Mouse (Mus musculus): ENCODE measurements around the gene Mnx1. TPM values are rescaled to one million over a fixed set of nuclear protein-coding genes. Genes with fewer than 3 reads are reported as not detected.

The Mnx1 gene
- total RNA-seq (2022) = under 1 TPM in 1 of 4 experiments, not detected in 3; 0.26 TPM

DNA sequence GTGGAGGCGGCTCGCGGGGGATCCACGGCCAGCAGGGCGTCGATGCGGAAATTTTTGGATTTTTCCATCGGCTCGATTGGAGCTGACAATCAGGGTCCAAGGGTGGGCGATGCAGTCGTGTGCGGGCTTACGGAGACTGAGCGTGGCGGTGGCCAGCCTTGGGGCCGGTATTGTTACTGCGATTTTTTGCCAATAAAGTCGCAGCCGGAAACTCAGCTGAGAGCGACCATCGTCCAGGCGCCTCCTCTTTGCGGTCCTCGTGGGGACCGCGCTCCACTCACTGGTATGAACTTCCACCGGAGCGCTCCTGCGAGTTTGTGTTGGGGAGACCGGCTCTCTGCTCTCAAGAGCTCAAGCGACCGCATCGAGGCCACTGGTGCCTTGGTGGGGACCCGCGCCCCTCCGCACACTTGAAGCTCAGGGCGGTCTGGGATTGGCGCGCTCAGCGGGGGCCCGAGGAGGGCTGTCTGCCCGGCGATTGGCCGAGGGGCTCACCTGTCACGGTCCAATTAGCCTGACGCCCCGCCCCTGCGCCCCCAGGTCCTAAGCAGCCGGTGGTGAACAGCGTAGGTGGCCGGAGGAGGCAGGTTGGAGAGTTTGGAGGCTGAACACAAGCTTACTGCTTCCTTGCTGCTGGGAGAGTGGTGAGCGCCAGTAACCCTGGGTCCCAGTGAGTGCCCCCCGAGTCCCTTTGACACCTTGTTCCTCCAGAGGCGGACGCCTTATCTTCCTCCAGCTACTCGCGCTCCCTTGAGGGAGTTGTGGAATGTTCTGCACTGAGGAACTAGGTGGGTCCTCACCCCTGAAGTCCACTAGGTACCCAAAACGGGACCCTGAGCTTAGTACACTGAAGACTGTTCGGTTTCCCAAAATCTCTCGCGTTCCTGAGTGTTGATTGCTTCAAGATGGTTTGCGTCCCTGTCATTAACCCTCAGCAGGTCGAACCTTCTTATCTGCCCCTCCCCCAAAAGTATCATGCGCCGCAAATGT lies at the start of gene Mnx1:
Gene Mnx1 (minus strand): TSS at position 263 of the 990 bp plus-strand sequence.
- no peak for DNase-seq (ENCODE audit: low spot score in 2 of 2)

DNA sequence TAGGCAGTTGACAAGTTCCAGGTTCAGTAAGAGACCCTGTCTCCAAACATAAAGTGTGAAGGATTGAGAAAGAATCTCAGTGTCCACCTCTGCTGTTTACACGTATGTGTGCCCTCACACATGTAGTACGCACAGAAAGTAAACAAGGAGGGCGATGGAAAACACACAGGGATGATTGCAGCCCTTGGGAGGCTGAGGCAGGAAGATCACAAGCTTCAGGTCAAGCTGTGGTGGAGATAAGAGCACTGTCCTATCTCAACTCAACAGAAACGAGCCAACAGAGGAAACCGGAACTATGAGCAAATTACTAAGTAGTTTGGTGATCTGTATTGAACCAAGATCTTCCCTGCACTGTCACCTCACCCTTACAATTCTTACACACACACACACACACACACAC lies 38.2 kb upstream of the Mnx1 start:
- DNase-seq (ENCODE audit: low spot score in 2 of 2) = no peak

DNA sequence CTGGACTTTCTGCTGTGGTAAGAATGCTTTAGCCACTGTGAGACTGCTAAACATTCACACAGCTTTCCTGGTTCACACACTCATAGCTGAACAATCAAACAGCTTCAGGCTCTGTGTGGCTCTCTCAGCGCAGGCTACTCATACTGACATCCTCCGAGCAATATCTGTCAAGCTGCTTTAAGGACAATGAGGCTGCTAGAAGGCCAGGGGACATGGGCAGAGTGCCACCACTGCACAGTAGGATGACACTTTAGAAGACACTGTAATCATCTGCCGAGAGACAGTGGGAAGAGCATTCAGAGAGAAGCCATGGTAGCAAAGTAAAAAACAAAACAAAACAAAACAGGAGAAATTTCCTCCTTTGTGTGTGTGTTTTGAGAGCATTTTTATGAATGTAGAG lies 37.6 kb upstream of the Mnx1 start:
- DNase-seq (ENCODE audit: low spot score in 2 of 2) = no peak

DNA sequence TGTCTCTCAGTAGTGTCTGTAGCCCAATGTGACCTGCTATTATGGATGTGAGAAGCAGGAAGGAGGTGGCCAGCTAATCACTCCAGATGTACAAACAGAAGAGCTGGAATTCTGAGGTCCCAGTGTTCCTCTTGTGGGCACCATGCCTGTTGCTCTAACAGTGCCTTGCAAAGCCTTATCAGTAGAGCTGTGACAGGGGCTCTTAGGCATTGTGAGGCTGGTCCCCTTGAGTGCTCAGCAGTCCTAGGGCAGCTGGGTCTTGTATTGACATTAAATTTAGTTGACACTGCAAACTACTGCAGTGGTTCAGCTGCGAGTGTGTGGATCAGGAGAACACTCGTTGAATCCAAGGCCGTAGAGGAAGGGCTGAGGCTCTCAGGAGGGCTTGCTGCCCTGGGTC lies 28.7 kb upstream of the Mnx1 start:
- DNase-seq (ENCODE audit: low spot score in 2 of 2) = no peak

DNA sequence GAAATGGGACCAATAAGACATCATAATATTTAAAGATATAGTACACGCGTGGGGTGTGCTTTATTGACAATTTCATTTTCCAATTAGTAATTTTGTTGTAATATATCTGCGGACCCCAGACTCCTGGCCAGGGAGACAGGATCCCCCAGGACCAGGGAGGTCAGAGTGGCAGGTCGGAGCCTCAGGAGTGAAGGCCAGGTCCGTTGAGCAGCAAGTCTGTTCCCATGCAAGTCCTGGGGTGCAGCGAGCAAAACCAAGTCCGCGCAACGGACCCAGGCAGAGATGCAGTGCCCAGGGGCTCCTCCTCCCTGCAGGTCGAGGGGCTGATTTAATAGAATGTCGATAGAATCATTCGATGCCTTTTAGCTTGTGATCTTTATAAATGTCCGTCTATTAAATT lies 9.1 kb upstream of the Mnx1 start:
- no peak for DNase-seq (ENCODE audit: low spot score in 2 of 2)

DNA sequence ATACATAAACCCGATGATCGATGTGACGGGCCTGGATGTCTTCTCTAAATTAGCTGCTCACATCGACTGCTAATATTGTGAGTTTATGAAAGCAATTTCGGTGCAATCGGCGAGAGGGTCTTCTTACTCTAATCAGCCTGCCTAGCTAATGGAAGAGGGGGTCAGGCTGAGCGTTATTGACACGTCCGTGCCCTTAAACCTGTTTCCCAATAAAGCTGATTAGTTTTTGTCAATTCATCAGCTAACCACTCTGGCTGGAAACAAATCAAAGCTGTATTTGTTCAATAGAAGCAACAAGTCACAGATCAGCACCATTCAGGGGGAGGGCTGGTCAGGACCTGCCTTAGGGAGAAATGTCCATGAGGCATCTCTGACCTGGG lies 7.7 kb upstream of the Mnx1 start:
- DNase-seq (ENCODE audit: low spot score in 2 of 2) = no peak

DNA sequence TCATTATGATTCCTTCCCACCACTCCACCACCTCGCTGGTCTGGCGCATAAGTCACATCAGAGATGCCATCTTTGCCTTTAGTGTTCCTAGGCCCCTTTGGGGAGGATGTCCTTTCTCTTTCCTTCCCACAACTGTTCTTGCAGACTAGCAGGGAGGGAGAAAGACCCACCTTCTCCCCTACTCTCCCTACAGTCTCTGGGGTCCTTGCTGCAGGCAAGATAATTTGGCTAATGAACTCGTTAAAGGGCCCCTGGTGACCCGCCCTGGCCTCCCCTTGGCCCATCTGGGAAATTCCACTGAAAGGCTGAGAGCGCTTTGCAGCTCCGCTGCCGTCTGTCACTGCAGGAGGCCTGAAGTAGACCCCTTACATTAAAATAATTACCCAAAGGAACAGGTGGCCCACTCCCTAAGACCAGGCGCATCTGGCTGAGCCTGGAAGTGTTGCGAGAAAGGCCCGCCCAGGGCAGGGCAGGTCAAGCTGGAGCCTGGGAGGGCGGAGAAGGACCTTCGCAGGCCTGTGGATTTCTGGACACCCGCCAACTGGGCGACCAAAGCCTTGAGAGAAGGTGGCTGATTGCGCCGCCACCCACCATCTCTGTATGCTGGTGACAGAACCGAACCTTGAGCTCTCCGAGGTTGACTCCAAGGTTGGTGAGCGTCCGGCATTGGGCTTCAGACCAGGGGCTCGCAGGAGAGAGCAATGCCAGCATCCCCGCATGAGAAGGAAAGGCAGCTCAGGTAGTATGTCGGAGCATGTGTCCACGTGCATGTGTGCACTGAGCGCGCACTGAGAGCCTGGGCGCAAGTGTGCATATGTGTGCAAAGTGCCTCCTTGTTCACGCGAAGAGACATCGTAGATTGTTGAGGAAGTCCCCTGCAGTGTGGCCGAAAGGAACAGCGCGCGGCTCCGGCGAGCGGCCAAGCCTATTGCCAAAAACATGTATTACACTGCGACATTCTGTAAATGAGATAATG lies 7.0 kb upstream of the Mnx1 start:
- no peak for DNase-seq (ENCODE audit: low spot score in 2 of 2)

DNA sequence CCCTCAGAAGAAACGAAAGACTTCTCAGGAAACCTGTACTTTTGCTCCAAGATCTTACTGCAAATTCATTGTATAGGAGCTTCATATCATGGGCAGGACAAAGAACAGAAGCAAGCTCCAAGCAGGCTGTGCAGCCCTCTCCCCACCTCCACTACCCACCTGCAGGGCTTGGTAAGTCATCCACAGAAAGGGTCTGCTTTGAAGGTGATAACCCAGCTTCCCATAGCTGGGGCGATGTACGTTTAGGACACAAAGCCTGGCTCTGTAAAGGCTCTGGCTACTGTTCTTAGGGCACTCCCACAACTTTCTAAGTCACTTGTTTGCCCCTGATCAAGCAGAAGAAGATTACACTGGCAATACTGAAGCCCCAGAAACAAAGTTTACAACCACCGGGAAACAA lies 5.5 kb upstream of the Mnx1 start:
- no peak for DNase-seq (ENCODE audit: low spot score in 2 of 2)

DNA sequence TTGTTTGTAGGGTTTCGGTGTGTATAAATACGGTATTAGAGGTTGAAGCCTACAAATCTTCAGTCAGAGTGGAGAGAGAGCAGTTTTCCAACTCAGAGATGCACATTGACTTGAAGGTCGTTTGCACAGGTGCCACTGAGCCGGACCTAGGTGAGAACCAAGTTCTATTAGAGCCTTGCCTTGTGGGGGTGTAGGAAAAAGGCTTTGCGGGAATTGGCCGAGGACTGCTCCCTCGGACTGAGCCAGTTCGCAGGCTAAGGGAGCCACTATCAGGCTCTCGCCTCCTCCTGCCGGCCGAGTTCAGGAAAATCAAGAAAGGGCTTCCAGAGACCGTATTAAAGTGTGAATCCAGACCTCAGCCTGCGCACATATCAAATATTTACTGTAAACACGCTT lies 926 bp upstream of the Mnx1 start:
- no peak for DNase-seq (ENCODE audit: low spot score in 2 of 2)

DNA sequence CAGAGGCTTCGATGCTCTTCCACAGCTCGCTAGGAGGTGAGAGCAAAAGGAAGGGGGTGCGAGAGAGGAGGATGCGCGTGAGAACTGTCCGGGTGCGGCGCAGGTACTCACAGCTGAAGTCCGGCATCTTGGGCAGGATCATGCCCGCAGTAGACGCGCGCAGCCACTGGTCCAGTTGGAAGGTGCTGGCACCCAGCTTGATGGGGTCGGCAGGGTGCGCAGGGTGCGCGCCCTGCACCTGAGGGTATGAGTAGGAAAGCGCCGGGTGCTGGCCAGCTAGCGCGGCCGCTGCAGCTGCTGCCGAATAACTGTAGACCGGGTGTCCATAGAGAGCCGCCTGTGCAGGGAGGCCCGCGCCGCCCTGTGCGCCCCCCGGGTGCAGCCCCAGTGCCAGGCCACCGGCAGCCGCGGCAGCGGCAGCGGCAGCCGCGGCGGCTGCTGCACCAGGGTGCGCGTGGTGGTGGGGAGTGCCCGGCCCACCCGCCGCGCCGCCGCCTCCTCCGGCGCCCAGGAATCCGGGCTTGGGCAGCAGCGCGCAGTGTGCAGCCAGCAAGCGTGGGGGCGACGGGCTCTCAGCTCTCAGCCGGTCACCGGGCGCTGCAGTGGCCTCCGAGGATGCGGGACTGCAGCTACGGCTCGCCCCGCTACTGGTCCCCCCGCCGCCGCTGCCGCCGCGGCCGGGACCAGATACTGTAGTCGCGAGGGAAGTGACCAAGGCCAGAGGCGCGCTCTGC lies 629 bp downstream of the Mnx1 start:
- no peak for DNase-seq (ENCODE audit: low spot score in 2 of 2)

DNA sequence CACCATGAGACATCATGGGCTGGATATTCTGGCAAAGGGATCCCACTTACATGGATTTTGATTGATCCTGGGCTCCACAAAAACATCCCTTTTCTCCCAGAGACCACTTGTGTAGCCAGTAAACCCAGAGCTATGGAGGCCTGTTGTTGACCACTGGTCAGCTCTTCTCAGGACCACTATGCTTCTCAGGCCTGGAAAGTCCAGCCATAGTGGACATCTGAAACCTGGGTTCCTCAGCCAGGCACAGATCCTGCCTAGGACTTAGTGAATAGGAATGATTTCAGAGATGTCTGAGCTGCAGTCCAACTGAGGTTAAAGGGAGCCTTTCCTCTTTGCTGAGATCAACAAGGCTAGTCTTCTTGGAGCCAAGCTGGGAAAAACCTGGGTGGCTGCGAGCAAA lies 2.2 kb downstream of the Mnx1 start:
- no peak for DNase-seq (ENCODE audit: low spot score in 2 of 2)

DNA sequence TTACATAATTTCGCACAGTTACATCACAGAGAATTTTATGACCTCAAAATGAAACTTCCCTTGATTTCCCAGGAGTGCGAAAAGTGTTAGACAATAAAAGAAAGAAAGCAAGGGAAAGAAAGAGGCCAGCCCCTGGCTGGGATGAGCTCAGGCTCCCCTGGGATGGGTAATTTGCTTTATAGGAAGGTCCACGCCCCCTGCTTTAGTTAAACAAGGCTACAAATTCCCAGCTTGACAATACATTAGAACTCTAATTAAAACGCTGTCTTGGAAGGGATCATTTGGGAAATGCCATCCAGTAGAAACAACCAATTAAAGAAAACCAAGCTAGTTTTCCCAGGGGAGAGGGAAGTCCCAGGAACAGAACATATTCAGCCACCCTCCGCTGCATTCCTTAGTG lies 2.7 kb downstream of the Mnx1 start:
- DNase-seq (ENCODE audit: low spot score in 2 of 2) = no peak

DNA sequence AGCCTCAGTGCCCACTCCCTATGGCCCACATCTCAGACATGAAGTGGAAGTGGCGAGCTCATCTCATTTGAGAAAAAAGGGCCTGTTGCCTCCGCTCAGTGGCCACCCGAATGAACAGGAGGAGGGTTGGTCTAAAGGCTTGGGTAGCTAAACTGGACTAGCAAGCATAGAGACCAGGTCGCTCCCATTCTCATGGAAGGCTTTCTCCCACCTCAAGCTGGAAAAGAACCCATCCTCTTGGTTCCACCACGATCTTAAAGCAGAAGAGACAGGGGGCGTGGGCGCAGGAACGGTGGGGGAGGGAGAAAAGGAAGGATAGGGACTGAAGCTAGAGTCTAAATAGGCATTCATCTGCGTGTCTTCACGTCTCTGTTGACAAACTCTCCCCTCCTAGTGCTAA lies 3.2 kb downstream of the Mnx1 start:
- no peak for DNase-seq (ENCODE audit: low spot score in 2 of 2)

DNA sequence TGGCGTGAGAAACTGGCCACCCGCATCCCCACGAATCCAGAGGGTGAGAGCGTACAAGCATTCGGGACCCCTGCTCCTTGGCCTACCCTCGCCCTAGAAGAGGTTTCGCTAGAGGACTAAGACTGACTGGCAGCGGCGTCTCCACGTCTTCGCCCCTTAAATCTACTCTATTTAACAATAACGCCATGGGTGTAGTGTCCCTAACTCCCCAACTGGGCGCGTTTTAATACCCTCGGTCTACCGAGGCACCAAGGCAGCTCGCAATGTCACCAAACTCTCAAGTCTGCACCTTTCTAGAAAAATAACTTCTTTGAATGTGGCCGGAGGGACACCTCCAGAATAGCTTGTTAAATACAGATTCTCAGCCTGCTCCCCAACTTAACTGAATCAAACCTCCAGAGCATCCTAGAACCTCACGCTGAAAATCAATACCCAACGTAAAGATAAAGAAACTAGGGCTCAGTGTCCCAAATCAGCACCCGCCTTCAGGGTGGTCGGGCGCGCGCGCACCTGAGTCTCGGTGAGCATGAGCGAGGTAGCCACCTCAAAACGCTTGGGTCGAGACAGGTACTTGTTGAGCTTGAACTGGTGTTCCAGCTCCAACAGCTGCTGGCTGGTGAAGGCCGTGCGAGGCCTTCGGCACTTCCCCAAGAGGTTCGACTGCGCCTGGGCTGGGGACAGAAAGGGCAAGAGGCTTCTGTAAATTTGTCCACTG lies 3.9 kb downstream of the Mnx1 start:
- no peak for DNase-seq (ENCODE audit: low spot score in 2 of 2)

DNA sequence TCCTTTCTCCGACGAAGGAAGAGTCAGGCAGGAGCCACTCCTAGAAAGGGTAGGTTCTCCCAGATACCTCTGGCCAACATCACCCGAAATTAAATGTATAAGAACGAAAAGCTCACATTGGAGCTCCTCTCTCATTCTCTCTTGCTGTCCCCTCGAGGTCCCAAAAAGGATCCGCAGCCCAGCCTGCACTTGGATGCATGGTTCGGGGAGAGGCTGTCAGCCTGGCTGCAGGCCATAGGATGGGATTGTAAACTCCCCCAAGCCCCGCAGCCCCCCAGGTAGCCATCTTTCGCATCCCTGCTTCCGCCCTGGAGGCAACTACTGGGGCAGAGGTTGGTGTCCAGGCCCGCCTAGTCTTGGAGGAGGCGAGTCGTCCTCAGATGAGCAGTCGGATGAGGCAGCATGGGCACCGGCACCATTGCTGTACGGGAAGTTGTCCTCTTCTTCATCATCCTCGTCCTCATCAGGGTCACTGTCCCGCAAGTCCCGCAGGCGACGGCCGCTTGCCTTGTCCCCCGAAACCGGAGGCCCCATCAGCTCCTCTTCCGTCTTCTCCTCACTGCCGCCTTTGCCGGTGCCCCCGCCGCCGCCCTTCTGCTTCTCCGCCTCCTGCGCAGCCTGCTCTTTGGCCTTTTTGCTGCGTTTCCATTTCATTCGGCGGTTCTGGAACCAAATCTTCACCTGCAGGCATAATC lies 4.6 kb downstream of the Mnx1 start:
- no peak for DNase-seq (ENCODE audit: low spot score in 2 of 2)

DNA sequence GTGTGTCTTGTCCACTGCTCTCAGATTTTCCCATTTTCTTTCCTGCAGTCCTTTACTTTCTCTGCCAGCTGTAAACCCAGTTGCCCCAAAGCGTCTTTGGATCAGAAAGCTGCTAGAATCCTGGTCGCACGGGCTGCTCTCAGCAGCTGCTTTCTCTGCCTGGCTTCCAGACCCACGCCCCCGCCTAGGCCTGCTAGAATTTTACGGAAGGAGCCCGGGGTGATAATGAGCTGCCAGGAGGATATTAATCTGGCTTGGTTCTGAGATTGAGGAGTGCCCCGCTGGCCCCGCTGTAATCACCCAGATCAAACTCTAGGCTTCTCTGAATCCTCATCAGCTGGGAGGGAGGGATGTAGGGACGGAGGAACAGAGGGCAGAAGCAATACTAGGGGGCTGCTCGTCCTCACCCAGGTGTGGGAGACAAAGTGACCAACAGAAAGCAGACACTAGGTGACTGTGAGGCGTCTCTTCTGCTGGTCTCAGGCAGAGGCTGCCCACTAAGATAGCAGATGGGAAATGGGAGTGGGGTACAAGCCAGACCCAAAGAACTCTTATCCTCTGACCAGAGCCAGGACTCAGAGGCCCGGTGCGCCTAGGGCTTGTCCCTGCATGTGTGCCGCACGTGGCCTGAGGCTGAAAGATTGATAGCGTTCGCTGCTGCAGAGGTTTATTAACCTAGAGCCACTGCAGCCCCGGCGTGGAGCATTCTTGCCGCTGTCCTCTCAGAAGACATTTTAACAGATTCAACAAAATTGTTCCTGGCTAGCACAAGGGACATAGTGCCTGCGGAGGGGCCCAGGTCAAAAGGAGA lies 6.2 kb downstream of the Mnx1 start:
- no peak for DNase-seq (ENCODE audit: low spot score in 2 of 2)

DNA sequence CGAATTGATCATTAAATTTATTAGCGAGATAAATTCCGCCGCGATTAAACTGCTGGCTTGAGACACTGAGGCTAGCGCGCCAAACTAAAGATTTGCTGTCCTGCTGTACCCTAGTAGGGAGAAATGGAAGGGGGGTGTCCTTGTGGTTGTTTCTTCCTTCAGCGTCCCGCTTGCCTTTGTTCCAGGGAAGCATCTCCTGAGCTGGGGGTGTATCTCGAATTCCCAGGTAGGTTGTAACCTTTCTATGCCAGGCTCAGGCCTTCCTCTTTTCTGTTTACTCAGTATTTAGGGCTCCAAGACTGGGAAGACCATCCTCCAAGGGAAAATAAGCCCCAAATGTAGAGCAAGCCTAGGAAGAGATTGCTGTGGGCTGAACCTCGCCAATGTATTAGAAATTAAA lies 6.9 kb downstream of the Mnx1 start:
- DNase-seq (ENCODE audit: low spot score in 2 of 2) = no peak

DNA sequence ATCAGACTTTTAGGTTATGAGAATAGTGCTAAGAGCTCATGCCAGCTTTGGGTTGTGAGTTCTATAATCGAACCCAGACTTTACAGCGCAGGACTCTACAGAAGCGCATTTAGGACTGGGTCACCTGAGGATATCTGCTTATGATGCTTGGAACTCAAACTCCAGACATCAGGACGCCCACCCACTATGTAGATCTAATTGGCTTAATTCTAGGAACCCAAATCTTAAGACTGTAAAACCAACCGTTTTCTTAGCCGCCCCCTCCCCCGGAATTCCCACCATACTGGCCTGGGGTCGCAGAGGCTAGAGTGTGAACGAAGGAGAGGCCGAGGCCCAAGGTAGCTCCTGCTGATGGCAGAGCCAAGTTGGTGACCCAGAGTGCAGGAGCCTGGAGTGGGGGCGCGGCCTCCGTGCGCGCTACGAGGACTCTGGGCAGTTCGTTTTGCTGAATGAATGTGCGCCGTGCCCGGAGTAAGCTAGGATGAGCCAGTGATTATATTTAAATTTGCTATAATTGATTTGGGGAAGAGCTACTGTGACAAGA lies 7.3 kb downstream of the Mnx1 start:
- DNase-seq (ENCODE audit: low spot score in 2 of 2) = no peak

DNA sequence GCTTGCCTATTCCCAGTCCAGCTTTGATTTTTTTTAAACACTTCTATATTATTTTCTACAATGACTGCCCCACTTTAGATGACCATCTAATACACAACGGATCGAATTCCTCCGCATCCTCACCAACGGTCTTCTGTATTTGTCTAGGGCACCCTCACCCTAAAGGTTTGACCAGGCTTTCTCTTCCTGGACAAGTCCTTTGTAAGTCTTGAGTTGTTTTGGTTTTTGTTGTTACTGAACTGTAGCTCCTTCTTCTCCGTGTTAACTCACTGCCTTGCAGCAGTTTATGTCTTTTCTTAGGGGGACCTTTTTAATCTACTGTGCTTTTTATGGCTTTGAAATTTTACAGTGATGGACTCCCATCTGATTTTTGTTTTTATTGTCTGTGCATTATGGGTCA lies 8.0 kb downstream of the Mnx1 start:
- no peak for DNase-seq (ENCODE audit: low spot score in 2 of 2)
